Mouse (Mus musculus): ENCODE measurements around the gene Rpl12. TPM values are rescaled to one million over a fixed set of nuclear protein-coding genes. Genes with fewer than 3 reads are reported as not detected.
"Not testable (repeated sequence)": the region's sequence is repeated elsewhere in the genome, so short reads cannot be mapped to it uniquely, and the experiment has no call there.

The Rpl12 gene
- polyA plus RNA-seq, 1 experiment from 2014 or later, result 185 TPM

GRCm38 (mm10) chr2:32983617-32984016 is 22.3 kb downstream of the Rpl12 start:
- ATAC-seq (ENCODE audit: insufficient number of reproducible peaks, insufficient read depth, low FRiP score, low TSS enrichment, low read depth), result no peak
- Histone ChIP-seq H3K4me1 (replicated peaks) (peaks cover 19% of the 10 kb centered on the region), H3K4me3 (replicated peaks) (no peak overlapping the region), H3K4me2 (no peak overlapping the region), H3K36me3 (peaks cover 3% of the 10 kb centered on the region; the same call in 1 of the 2 replicates), H3K9me3 (no peaks in the 10 kb centered on the region), H3K27me3 (peaks cover 3% of the 10 kb centered on the region; the same call in 1 of the 2 replicates), H3K9ac (replicated peaks) (no peak overlapping the region), H3K27ac (no peak overlapping the region)
- WGBS, result 61% methylated on average over 6 of the region's 6 CpGs

GRCm38 (mm10) chr2:32985844-32986243 is 24.5 kb downstream of the Rpl12 start:
- H3K9ac ChIP-seq (replicated peaks), result no peak overlapping the region
- no peak overlapping the region for H3K4me3 ChIP-seq (replicated peaks)
- WGBS, result 74% methylated on average over 8 of the region's 8 CpGs
- no peak for ATAC-seq (ENCODE audit: insufficient number of reproducible peaks, insufficient read depth, low FRiP score, low TSS enrichment, low read depth)
- H3K36me3 ChIP-seq, result no peaks in the 10 kb centered on the region
- H3K27me3 ChIP-seq, result peaks cover 3% of the 10 kb centered on the region; the same call in 1 of the 2 replicates
- no peaks in the 10 kb centered on the region for H3K9me3 ChIP-seq
- peaks cover 12% of the 10 kb centered on the region for H3K4me1 ChIP-seq (replicated peaks)
- H3K4me2 ChIP-seq, result no peak overlapping the region
- H3K27ac ChIP-seq, result no peak overlapping the region

GRCm38 (mm10) chr2:32989376-32989775 is 28.0 kb downstream of the Rpl12 start:
- no peaks in the 10 kb centered on the region for H3K9me3 ChIP-seq
- H3K4me1 ChIP-seq (replicated peaks), result no peaks in the 10 kb centered on the region
- H3K36me3 ChIP-seq, result no peaks in the 10 kb centered on the region
- H3K9ac ChIP-seq (replicated peaks), result no peak overlapping the region
- ATAC-seq (ENCODE audit: insufficient number of reproducible peaks, insufficient read depth, low FRiP score, low TSS enrichment, low read depth), result no peak
- H3K4me3 ChIP-seq (replicated peaks), result no peak overlapping the region
- H3K27me3 ChIP-seq, result peaks cover 2% of the 10 kb centered on the region; the same call in 1 of the 2 replicates
- no peak overlapping the region for H3K27ac ChIP-seq
- no peak overlapping the region for H3K4me2 ChIP-seq
- WGBS, result 75% methylated on average over 3 of the region's 3 CpGs

- no peaks in the 10 kb centered on the region for H3K9me3 ChIP-seq
- no peaks in the 10 kb centered on the region for H3K4me1 ChIP-seq (replicated peaks)
- H3K36me3 ChIP-seq, result no peaks in the 10 kb centered on the region
- H3K27ac ChIP-seq, result no peak overlapping the region
- no peaks in the 10 kb centered on the region for H3K27me3 ChIP-seq
- no peak overlapping the region for H3K4me3 ChIP-seq (replicated peaks)
- H3K4me2 ChIP-seq, result no peak overlapping the region
- no peak overlapping the region for H3K9ac ChIP-seq (replicated peaks)
- ATAC-seq (ENCODE audit: insufficient number of reproducible peaks, insufficient read depth, low FRiP score, low TSS enrichment, low read depth), result no peak
- 65% methylated on average over 13 of the region's 13 CpGs for WGBS
Measured at GRCm38 (mm10) chr2:32990167-32990832, 28.9 kb downstream of the Rpl12 start.

- no peak for ATAC-seq (ENCODE audit: insufficient number of reproducible peaks, insufficient read depth, low FRiP score, low TSS enrichment, low read depth)
- 70% methylated on average over 6 of the region's 6 CpGs for WGBS
Measured at GRCm38 (mm10) chr2:32992130-32992529, 30.8 kb downstream of the Rpl12 start.

GRCm38 (mm10) chr2:32997081-32997480 is 35.7 kb downstream of the Rpl12 start:
- no peak for ATAC-seq (ENCODE audit: insufficient number of reproducible peaks, insufficient read depth, low FRiP score, low TSS enrichment, low read depth)
- WGBS, result 83% methylated on average over 6 of the region's 6 CpGs
- no peak overlapping the region for H3K4me3 ChIP-seq (replicated peaks)
- no peaks in the 10 kb centered on the region for H3K36me3 ChIP-seq
- H3K27ac ChIP-seq, result no peak overlapping the region
- H3K9ac ChIP-seq (replicated peaks), result no peak overlapping the region
- no peaks in the 10 kb centered on the region for H3K27me3 ChIP-seq
- H3K9me3 ChIP-seq, result no peaks in the 10 kb centered on the region
- H3K4me1 ChIP-seq (replicated peaks), result no peaks in the 10 kb centered on the region
- no peak overlapping the region for H3K4me2 ChIP-seq

More at GRCm38 (mm10) chr2:32992130-32992529, 30.8 kb downstream of the Rpl12 start:
- Histone ChIP-seq H3K27ac (no peak overlapping the region), H3K4me3 (replicated peaks) (no peak overlapping the region), H3K4me2 (no peak overlapping the region), H3K36me3 (no peaks in the 10 kb centered on the region), H3K9ac (replicated peaks) (no peak overlapping the region), H3K27me3 (no peaks in the 10 kb centered on the region), H3K4me1 (replicated peaks) (no peaks in the 10 kb centered on the region), H3K9me3 (no peaks in the 10 kb centered on the region)

GRCm38 (mm10) chr2:32997792-32998191 is 36.4 kb downstream of the Rpl12 start:
- Histone ChIP-seq H3K4me3 (replicated peaks) (no peak overlapping the region), H3K9ac (replicated peaks) (no peak overlapping the region), H3K4me2 (no peak overlapping the region), H3K36me3 (no peaks in the 10 kb centered on the region), H3K9me3 (no peaks in the 10 kb centered on the region), H3K4me1 (replicated peaks) (no peaks in the 10 kb centered on the region), H3K27ac (no peak overlapping the region), H3K27me3 (no peaks in the 10 kb centered on the region)
- 76% methylated on average over 4 of the region's 4 CpGs for WGBS
- ATAC-seq (ENCODE audit: insufficient number of reproducible peaks, insufficient read depth, low FRiP score, low TSS enrichment, low read depth), result no peak

GRCm38 (mm10) chr2:32999752-33000151 is 38.4 kb downstream of the Rpl12 start:
- Histone ChIP-seq H3K27ac (no peak overlapping the region), H3K9me3 (no peaks in the 10 kb centered on the region), H3K27me3 (no peaks in the 10 kb centered on the region), H3K4me2 (no peak overlapping the region), H3K9ac (replicated peaks) (no peak overlapping the region), H3K4me3 (replicated peaks) (no peak overlapping the region), H3K4me1 (replicated peaks) (no peaks in the 10 kb centered on the region), H3K36me3 (no peaks in the 10 kb centered on the region)
- ATAC-seq (ENCODE audit: insufficient number of reproducible peaks, insufficient read depth, low FRiP score, low TSS enrichment, low read depth), result no peak
- 78% methylated on average over 2 of the region's 2 CpGs for WGBS

GRCm38 (mm10) chr2:33002144-33002543 is 40.8 kb downstream of the Rpl12 start:
- Histone ChIP-seq H3K27ac (no peak overlapping the region), H3K4me2 (no peak overlapping the region), H3K27me3 (no peaks in the 10 kb centered on the region), H3K9ac (replicated peaks) (no peak overlapping the region), H3K9me3 (no peaks in the 10 kb centered on the region), H3K36me3 (no peaks in the 10 kb centered on the region), H3K4me3 (replicated peaks) (no peak overlapping the region), H3K4me1 (replicated peaks) (no peaks in the 10 kb centered on the region)
- no peak for ATAC-seq (ENCODE audit: insufficient number of reproducible peaks, insufficient read depth, low FRiP score, low TSS enrichment, low read depth)
- WGBS, result 84% methylated on average over 7 of the region's 7 CpGs

GRCm38 (mm10) chr2:33005041-33005440 is 43.7 kb downstream of the Rpl12 start:
- Histone ChIP-seq H3K9me3 (no peaks in the 10 kb centered on the region), H3K27me3 (no peaks in the 10 kb centered on the region), H3K9ac (replicated peaks) (no peak overlapping the region), H3K4me2 (no peak overlapping the region), H3K27ac (no peak overlapping the region), H3K4me1 (replicated peaks) (no peaks in the 10 kb centered on the region), H3K36me3 (no peaks in the 10 kb centered on the region), H3K4me3 (replicated peaks) (no peak overlapping the region)
- ATAC-seq (ENCODE audit: insufficient number of reproducible peaks, insufficient read depth, low FRiP score, low TSS enrichment, low read depth), result no peak
- 80% methylated on average over 5 of the region's 5 CpGs for WGBS

GRCm38 (mm10) chr2:33009055-33009454 is 47.7 kb downstream of the Rpl12 start:
- H3K27ac ChIP-seq; H3K36me3 ChIP-seq; H3K27me3 ChIP-seq; ATAC-seq (ENCODE audit: insufficient number of reproducible peaks, insufficient read depth, low FRiP score, low TSS enrichment, low read depth); H3K9me3 ChIP-seq; H3K4me2 ChIP-seq; H3K4me1 ChIP-seq (replicated peaks); H3K4me3 ChIP-seq (replicated peaks); H3K9ac ChIP-seq (replicated peaks): not testable (repeated sequence)
- 87% methylated on average over 4 of the region's 4 CpGs for WGBS

- 90% methylated on average over 5 of the region's 5 CpGs for WGBS
- no peak overlapping the region for H3K4me3 ChIP-seq (replicated peaks)
- H3K27me3 ChIP-seq, result no peaks in the 10 kb centered on the region
- H3K9ac ChIP-seq (replicated peaks), result no peak overlapping the region
- no peak for ATAC-seq (ENCODE audit: insufficient number of reproducible peaks, insufficient read depth, low FRiP score, low TSS enrichment, low read depth)
- no peaks in the 10 kb centered on the region for H3K4me1 ChIP-seq (replicated peaks)
- H3K4me2 ChIP-seq, result no peak overlapping the region
- H3K36me3 ChIP-seq, result no peaks in the 10 kb centered on the region
- H3K27ac ChIP-seq, result no peak overlapping the region
- no peaks in the 10 kb centered on the region for H3K9me3 ChIP-seq
Measured at GRCm38 (mm10) chr2:33014877-33015276, 53.5 kb downstream of the Rpl12 start.
